Mouse (Mus musculus) stomach, postnatal 0 days (tissue): ENCODE results near the gene Sptbn2. TPM values are rescaled to one million over a fixed set of nuclear protein-coding genes. Genes with fewer than 3 reads are reported as not detected.
A peak's percentile ranks its signal among the peaks of the same experiment; 100 is the strongest.

Experiments used
- ATAC-seq: fragments of 200-750 bp; cut with Nextera tagmentation; 2 replicates; pipeline ENCODE4 v1.8.0; 2017; ENCODE audit not compliant: low FRiP score, low TSS enrichment
- DNase-seq: peaks from one replicate; pipeline ENCODE4 v3.0.0-alpha.2; 2016; ENCODE audit warnings: low spot score
- H3K27ac ChIP-seq: fragments of 300-500 bp; sonication (generic); replicated peaks from 2 replicates; pipeline ENCODE4 v1.5.1; 2014; ENCODE audit warnings: mild to moderate bottlenecking, control low read depth
- H3K27me3 ChIP-seq: fragments of 300-500 bp; sonication (generic); 2 replicates; pipeline ENCODE4 v1.6.1; 2014; ENCODE audit warnings: low read length; ENCODE audit not compliant: control insufficient read depth, insufficient read depth
- H3K36me3 ChIP-seq: fragments of 300-500 bp; sonication (generic); 2 replicates; pipeline ENCODE4 v1.6.1; 2014; ENCODE audit warnings: low read length, mixed read lengths; ENCODE audit not compliant: control insufficient read depth, insufficient read depth
- H3K4me1 ChIP-seq: fragments of 300-500 bp; sonication (generic); replicated peaks from 2 replicates; pipeline ENCODE4 v1.6.1; 2014; ENCODE audit warnings: antibody characterized with exemption; ENCODE audit not compliant: control insufficient read depth, insufficient read depth
- H3K4me2 ChIP-seq: fragments of 300-500 bp; sonication (generic); replicated peaks from 2 replicates; pipeline ENCODE4 v1.6.1; 2014; ENCODE audit warnings: low read depth, mild to moderate bottlenecking, control low read depth, moderate library complexity
- H3K4me3 ChIP-seq: fragments of 300-500 bp; sonication (generic); 2 replicates; pipeline ENCODE4 v1.5.1; 2014; ENCODE audit warnings: low read depth, low read length, control low read depth
- H3K9ac ChIP-seq: fragments of 300-500 bp; sonication (generic); 2 replicates; pipeline ENCODE4 v1.6.1; 2014; ENCODE audit warnings: mild to moderate bottlenecking, low read length, control low read depth, mixed read lengths
- H3K9me3 ChIP-seq: fragments of 300-500 bp; sonication (generic); 2 replicates; pipeline ENCODE4 v1.6.1; 2016; ENCODE audit warnings: low read length; ENCODE audit not compliant: control insufficient read depth
- CTCF ChIP-seq: IDR thresholded peaks from 2 replicates; pipeline ENCODE4 v1.5.1; 2016; ENCODE audit warnings: antibody characterized with exemption, low read depth, mild to moderate bottlenecking, moderate library complexity
- EP300 ChIP-seq: optimal IDR thresholded peaks from 2 replicates; pipeline ENCODE3; 2016; ENCODE audit warnings: antibody characterized with exemption
- WGBS: fragments of 180-500 bp; shearing (Covaris S2); extraction: QIAGEN DNeasy Blood & Tissue Kit; methylation state at CpG from one replicate; pipeline ENCODE4 v1.1.7; 2014; 5-methylcytosine and 5-hydroxymethylcytosine counted together
- polyA plus RNA-seq: library from polyadenylated mRNA; unstranded; fragments of >200 nt; fragmentation: Nextera tagmentation; extraction: Ambion mirVana; gene quantifications from 2 replicates; pipeline ENCODE4 v1.2.1, GENCODE M21; 2015

Gene Sptbn2
- polyA plus RNA-seq, 1 experiment from 2014 or later = 3.5 TPM

DNA sequence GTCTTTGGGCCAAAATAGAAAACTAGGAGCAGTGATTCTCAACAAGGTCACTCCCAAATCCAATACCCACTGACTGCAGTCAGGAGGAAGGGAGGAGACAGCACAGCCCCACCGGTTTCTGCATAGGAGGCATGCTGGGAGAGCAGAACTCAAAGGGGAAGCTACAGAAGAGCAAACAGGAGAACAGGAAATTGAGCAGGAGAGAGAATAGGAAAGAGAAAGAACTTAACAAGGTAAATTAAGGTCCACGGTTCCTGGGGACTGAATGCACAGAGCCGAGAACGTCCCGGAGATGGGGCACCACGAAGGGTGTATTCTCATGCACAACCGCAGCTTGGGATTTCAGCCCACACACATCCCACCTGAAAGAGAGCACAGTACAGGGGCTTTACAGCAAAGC, 74.2 kb downstream of the Sptbn2 start:
- H3K9ac ChIP-seq = no peak overlapping the region
- no peak overlapping the region for H3K27ac ChIP-seq
- peaks cover 15% of the 10 kb centered on the region for H3K36me3 ChIP-seq
- no peak overlapping the region for H3K4me2 ChIP-seq
- no peaks in the 10 kb centered on the region for H3K9me3 ChIP-seq
- ATAC-seq (no peak), DNase-seq (no peak)
- no peaks in the 10 kb centered on the region for H3K27me3 ChIP-seq
- no peaks in the 10 kb centered on the region for H3K4me1 ChIP-seq
- TF ChIP-seq CTCF (no peak), EP300 (no peak)
- H3K4me3 ChIP-seq = no peak overlapping the region
- WGBS = 70% methylated on average over 7 of the region's 7 CpGs

DNA sequence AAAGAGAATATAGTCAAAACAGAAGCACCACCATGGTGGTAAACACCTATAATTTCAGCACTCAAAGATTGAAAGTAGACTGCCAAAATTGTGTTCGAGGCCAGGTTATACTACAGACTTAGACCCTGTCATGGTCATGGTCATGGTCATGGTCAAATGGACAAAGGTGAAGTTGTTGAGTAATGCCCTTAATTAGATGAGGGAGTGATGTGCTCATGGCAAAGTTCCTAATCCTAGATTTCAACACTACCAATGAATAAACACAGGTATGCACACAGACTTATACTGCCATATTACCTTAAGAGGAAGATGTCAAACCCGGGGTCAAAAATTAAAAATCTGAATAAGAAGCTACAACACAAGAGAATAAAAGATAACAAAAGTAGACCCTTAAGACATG, 75.3 kb downstream of the Sptbn2 start:
- no peak overlapping the region for H3K4me3 ChIP-seq
- peaks cover 15% of the 10 kb centered on the region for H3K36me3 ChIP-seq
- no peaks in the 10 kb centered on the region for H3K9me3 ChIP-seq
- 91% methylated on average over 2 of the region's 2 CpGs for WGBS
- H3K27ac ChIP-seq = no peak overlapping the region
- no peak for DNase-seq
- ATAC-seq = no peak
- no peak for TF ChIP-seq EP300
- no peak for TF ChIP-seq CTCF
- no peaks in the 10 kb centered on the region for H3K27me3 ChIP-seq
- H3K9ac ChIP-seq = no peak overlapping the region
- H3K4me1 ChIP-seq = no peaks in the 10 kb centered on the region
- H3K4me2 ChIP-seq = no peak overlapping the region

DNA sequence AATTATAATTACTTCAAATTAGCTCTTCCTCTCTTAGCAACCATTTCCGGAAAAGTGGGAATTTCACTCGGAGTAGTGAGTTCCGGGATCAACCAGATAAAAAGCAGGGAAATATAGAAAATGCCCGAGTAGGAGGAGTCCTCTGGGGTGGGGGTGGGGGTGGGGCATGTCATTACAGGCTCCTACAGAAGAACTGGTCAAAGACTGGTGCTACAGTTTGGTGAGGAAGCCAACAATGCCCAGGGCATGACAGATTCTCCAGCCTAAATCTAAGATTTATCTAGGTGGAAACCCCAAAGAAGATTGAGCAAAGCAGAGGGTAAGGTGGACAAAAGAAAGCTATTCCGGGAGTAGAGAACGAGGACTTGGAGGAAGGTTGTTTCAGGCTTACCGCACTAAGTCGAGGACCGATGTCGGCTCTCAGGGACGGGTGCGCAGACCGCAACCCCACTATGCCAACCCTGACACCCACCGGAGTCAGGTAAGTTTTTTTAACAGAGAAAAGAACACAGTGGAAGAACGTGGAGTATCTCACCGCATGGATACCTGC, 82.4 kb downstream of the Sptbn2 start:
- Histone ChIP-seq H3K9ac (peak overlapping the region; percentile 79), H3K4me2 (peak overlapping the region; percentile 64), H3K36me3 (peaks cover 3% of the 10 kb centered on the region), H3K4me3 (peak overlapping the region; percentile 66), H3K4me1 (no peaks in the 10 kb centered on the region), H3K27ac (peak overlapping the region; percentile 90), H3K27me3 (no peaks in the 10 kb centered on the region), H3K9me3 (no peaks in the 10 kb centered on the region)
- no peak for TF ChIP-seq CTCF
- no peak for TF ChIP-seq EP300
- ATAC-seq = peak; percentile 50; the same call in 1 of the 2 replicates
- DNase-seq = peak; percentile 75
- under 1% methylated on average over 16 of the region's 16 CpGs for WGBS

DNA sequence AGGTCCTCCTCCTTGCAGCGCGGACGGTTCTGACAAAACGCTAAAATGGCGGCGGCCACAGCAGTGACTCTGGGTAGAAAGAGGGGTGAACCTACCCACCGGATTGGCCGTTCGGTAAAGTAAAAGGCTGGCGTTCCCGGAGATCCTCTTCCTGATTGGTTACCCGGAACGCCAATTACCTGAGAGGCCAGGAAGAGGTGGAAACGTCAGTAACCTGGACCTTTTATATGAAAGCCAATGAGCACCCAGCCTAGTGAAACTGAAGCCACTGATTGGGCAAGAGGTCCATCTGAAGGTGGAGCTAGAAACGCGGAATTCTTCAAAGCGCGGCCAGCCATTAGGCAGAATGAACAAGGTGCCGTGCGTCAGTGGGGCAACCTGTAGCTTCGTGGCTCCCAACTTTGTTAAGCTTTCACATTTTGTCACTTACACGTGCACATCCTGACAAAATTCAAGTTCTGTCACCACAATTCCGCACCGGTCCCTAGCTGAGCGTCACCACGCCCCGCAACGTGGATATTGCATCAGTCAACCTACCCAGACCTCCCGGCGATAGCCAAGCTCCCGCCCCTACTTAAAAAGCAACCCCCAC, 83.0 kb downstream of the Sptbn2 start, which contains the start of gene Rbm4:
TSS of gene Rbm4 (minus strand) at position 71 of the 592 bp plus-strand sequence.
- DNase-seq (peak; percentile 96), ATAC-seq (peak; percentile 98)
- H3K27me3 ChIP-seq = no peaks in the 10 kb centered on the region
- under 1% methylated on average over 31 of the region's 31 CpGs for WGBS
- peak within 1 kb of the TSS; percentile 71 for H3K4me2 ChIP-seq
- no peaks in the 10 kb centered on the region for H3K9me3 ChIP-seq
- H3K27ac ChIP-seq = peak within 1 kb of the TSS; percentile 90
- TF ChIP-seq CTCF (no peak; the same call in 1 of the 2 replicates), EP300 (no peak)
- no peaks in the 10 kb centered on the region for H3K4me1 ChIP-seq
- H3K4me3 ChIP-seq = peak within 1 kb of the TSS; percentile 66
- H3K9ac ChIP-seq = peak within 1 kb of the TSS; percentile 79
- H3K36me3 ChIP-seq = peaks cover 3% of the 10 kb centered on the region

DNA sequence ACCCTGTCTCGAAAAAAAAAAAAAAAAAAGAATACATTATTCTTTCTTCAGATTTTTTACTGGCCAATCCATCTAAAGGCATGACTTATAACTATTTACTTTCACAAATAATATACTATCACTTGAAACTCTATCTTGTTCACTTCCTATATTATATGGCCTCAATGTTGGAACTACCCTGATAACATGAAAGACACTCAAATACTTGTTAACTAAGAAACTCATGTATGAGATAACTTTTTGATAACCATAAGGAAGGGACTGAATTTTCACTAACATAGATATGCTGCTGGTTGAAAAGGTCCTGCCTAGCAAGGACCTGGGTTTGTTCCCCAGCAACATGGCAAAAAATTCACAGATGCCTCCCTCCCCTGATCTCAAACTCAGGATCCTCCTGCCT, 85.0 kb downstream of the Sptbn2 start:
- Histone ChIP-seq H3K4me2 (no peak overlapping the region), H3K36me3 (peaks cover 12% of the 10 kb centered on the region), H3K27me3 (no peaks in the 10 kb centered on the region), H3K4me1 (no peaks in the 10 kb centered on the region), H3K27ac (no peak overlapping the region), H3K9me3 (no peaks in the 10 kb centered on the region), H3K9ac (no peak overlapping the region), H3K4me3 (no peak overlapping the region)
- TF ChIP-seq CTCF (no peak), EP300 (no peak)
- DNase-seq (no peak), ATAC-seq (no peak)
- 50% methylated on average over 1 of the region's 1 CpGs for WGBS

DNA sequence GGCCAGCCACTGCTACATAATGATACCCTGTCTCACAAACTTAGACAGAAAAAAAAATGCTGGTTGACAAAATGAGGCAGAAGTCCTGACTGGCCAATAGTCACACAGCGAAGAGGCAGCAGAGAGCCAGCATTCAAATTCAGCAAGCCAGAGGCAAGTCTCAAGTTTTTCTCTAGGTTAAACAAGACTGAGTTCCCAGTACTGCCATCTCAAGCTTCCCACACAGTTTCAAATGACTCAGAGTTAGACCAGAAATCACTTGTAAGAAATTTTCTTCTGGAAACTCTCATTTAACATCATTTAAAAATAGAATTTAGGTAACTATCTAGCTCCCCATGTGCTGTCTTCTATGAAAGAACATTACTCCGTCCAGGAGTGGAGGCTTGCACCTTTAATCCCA, 86.9 kb downstream of the Sptbn2 start:
- Histone ChIP-seq H3K36me3 (peaks cover 26% of the 10 kb centered on the region), H3K4me3 (no peak overlapping the region), H3K4me2 (no peak overlapping the region), H3K9ac (no peak overlapping the region), H3K9me3 (no peaks in the 10 kb centered on the region), H3K4me1 (no peaks in the 10 kb centered on the region), H3K27me3 (no peaks in the 10 kb centered on the region), H3K27ac (no peak overlapping the region)
- ATAC-seq = no peak
- TF ChIP-seq EP300 = no peak
- TF ChIP-seq CTCF = no peak
- WGBS = 92% methylated on average over 2 of the region's 2 CpGs
- no peak for DNase-seq
